Mouse (Mus musculus): ENCODE measurements around the gene Fam166b. TPM values are rescaled to one million over a fixed set of nuclear protein-coding genes. Genes with fewer than 3 reads are reported as not detected.

Fam166b gene
- polyA plus RNA-seq, 1 experiment from 2014 or later = not detected

GRCm38 (mm10) chr4:43396381-43396780 is 32.6 kb downstream of the Fam166b start:
- H3K36me3 ChIP-seq (ENCODE audit: control insufficient read depth, insufficient read depth, low read length) = no peaks in the 10 kb centered on the region
- H3K27me3 ChIP-seq (ENCODE audit: control insufficient read depth, insufficient read depth, low read length) = no peaks in the 10 kb centered on the region
- no peak overlapping the region for H3K4me3 ChIP-seq (ENCODE audit: low read depth, low read length)
- H3K27ac ChIP-seq (replicated peaks; ENCODE audit: low read depth, low read length) = no peak overlapping the region
- DNase-seq (ENCODE audit: low spot score) = no peak
- no peak overlapping the region for H3K9ac ChIP-seq (ENCODE audit: low read length)
- ATAC-seq (ENCODE audit: insufficient number of reproducible peaks, low FRiP score, low TSS enrichment, low read depth) = no peak
- WGBS = 87% methylated on average over 5 of the region's 5 CpGs
- no peaks in the 10 kb centered on the region for H3K9me3 ChIP-seq (ENCODE audit: control insufficient read depth, low read length)
- peaks cover 16% of the 10 kb centered on the region; the same call in 1 of the 2 replicates for H3K4me1 ChIP-seq (ENCODE audit: control insufficient read depth, insufficient read depth, low read length)
- H3K4me2 ChIP-seq (ENCODE audit: low read depth, severe bottlenecking) = no peak overlapping the region

DNA sequence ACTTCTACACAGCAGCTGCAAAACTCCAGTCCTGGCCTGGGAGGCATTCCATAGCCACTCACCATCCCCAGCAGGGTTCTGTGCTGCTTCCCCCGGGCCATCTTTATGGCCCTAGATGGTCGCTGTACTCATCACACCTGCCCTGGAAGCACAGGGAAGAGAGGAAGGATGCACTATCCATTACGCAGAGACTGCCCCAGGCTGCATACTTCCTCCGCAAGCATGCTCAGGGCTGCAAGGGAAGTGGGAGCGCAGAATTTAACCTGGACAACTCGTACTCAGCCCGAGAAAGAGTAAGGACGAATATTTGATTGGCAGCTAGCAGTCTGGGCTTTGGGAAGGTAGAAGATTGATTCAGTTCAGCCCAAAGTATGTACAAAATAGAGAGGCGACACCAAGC is 33.1 kb downstream of the Fam166b start:
- Histone ChIP-seq H3K4me2 (ENCODE audit: low read depth, severe bottlenecking) (no peak overlapping the region), H3K4me3 (ENCODE audit: low read depth, low read length) (no peak overlapping the region), H3K27ac (replicated peaks; ENCODE audit: low read depth, low read length) (no peak overlapping the region), H3K4me1 (ENCODE audit: control insufficient read depth, insufficient read depth, low read length) (peaks cover 10% of the 10 kb centered on the region; the same call in 1 of the 2 replicates), H3K27me3 (ENCODE audit: control insufficient read depth, insufficient read depth, low read length) (no peaks in the 10 kb centered on the region), H3K9me3 (ENCODE audit: control insufficient read depth, low read length) (no peaks in the 10 kb centered on the region), H3K9ac (ENCODE audit: low read length) (no peak overlapping the region), H3K36me3 (ENCODE audit: control insufficient read depth, insufficient read depth, low read length) (no peaks in the 10 kb centered on the region)
- WGBS = 65% methylated on average over 9 of the region's 9 CpGs
- DNase-seq (ENCODE audit: low spot score) = no peak
- ATAC-seq (ENCODE audit: insufficient number of reproducible peaks, low FRiP score, low TSS enrichment, low read depth) = no peak

DNA sequence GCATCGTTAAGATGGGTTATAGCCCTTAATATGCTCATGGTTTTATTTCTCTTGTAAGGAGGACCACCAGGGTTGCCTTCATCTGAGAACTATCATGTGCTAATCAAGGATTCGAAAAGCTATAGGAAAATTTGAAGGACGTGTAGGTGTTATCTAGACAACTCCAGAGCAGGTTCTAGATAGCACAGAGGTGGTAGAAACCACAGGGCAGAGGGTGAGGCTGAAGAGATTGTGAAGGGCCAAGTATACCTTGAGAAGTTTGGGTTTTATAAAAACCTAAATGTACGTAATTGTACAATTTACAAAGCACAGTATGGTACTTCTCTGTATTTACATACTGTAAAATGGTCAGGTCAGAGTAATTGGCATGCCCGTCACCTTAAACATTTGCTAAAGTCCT is 33.8 kb downstream of the Fam166b start:
- no peaks in the 10 kb centered on the region for H3K9me3 ChIP-seq (ENCODE audit: control insufficient read depth, low read length)
- H3K4me1 ChIP-seq (ENCODE audit: control insufficient read depth, insufficient read depth, low read length) = 0 out of 2 replicates have a peak, but pooled peaks cover 7% of the 10 kb centered on the region
- DNase-seq (ENCODE audit: low spot score) (no peak), ATAC-seq (ENCODE audit: insufficient number of reproducible peaks, low FRiP score, low TSS enrichment, low read depth) (no peak)
- no peaks in the 10 kb centered on the region for H3K36me3 ChIP-seq (ENCODE audit: control insufficient read depth, insufficient read depth, low read length)
- WGBS = 88% methylated on average over 5 of the region's 5 CpGs
- no peak overlapping the region for H3K4me2 ChIP-seq (ENCODE audit: low read depth, severe bottlenecking)
- H3K27me3 ChIP-seq (ENCODE audit: control insufficient read depth, insufficient read depth, low read length) = no peaks in the 10 kb centered on the region
- no peak overlapping the region for H3K27ac ChIP-seq (replicated peaks; ENCODE audit: low read depth, low read length)
- no peak overlapping the region for H3K9ac ChIP-seq (ENCODE audit: low read length)
- H3K4me3 ChIP-seq (ENCODE audit: low read depth, low read length) = no peak overlapping the region

DNA sequence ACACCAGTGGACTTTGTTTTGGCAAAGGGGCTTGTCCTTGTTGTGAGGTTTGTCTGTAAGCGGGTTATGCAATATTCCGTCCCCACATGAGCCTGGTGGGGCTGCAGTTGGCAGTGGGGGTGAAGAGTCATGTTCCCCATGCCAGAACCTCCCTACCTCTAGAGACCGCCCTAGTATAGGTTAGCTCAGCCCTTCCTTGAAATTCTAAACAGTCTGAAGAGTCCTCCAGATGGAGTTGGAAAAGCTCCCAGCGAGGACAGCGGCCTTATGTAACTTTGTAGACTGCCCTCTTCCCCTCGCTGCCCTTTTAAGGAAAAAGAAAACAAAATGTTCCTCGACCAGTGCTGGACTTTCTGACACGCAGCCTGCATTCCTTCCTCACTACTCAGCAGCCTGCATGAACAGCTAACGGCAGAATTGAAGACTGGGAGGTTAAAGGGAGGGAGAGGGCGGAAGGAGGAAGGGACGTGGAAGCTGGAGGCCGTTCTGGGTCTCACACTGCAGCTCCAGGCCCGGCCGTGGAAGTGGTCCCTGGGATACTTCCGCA is 34.5 kb downstream of the Fam166b start:
- Histone ChIP-seq H3K27ac (replicated peaks; ENCODE audit: low read depth, low read length) (no peak overlapping the region), H3K27me3 (ENCODE audit: control insufficient read depth, insufficient read depth, low read length) (no peaks in the 10 kb centered on the region), H3K9me3 (ENCODE audit: control insufficient read depth, low read length) (no peaks in the 10 kb centered on the region), H3K36me3 (ENCODE audit: control insufficient read depth, insufficient read depth, low read length) (no peaks in the 10 kb centered on the region), H3K4me2 (ENCODE audit: low read depth, severe bottlenecking) (no peak overlapping the region), H3K4me1 (ENCODE audit: control insufficient read depth, insufficient read depth, low read length) (0 out of 2 replicates have a peak, but pooled peaks cover 5% of the 10 kb centered on the region), H3K4me3 (ENCODE audit: low read depth, low read length) (no peak overlapping the region), H3K9ac (ENCODE audit: low read length) (no peak overlapping the region; the same call in 1 of the 2 replicates)
- DNase-seq (ENCODE audit: low spot score) (no peak), ATAC-seq (ENCODE audit: insufficient number of reproducible peaks, low FRiP score, low TSS enrichment, low read depth) (no peak)
- WGBS = 60% methylated on average over 15 of the region's 15 CpGs

DNA sequence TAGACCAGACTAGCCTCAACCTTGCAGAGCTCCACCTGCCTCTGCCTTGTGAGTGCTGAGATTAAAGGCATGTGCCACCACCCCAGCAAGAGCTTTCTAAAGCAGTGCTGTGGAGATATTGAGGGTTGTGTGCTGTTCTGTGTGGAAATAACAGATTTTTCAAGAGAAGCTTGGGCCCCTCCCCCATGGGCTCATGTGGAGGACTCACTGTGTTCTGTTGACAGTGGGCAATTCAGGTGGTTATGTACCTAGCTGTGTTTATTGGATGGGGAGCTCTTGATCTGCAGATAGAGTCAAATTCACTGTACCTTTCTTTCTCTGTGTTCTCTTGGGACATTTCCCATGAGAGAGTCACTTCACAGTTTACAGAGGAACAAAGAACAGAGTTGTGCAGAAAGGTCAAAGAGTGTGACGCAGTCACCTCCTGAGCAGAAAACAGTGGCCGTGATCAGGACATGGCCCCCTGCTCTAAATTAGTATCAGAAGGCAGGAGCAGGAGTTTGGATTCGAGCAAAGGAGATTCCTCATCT is 37.3 kb downstream of the Fam166b start:
- 79% methylated on average over 3 of the region's 3 CpGs for WGBS
- DNase-seq (ENCODE audit: low spot score) = no peak
- H3K36me3 ChIP-seq (ENCODE audit: control insufficient read depth, insufficient read depth, low read length) = no peaks in the 10 kb centered on the region
- H3K9ac ChIP-seq (ENCODE audit: low read length) = no peak overlapping the region
- no peak overlapping the region for H3K4me2 ChIP-seq (ENCODE audit: low read depth, severe bottlenecking)
- ATAC-seq (ENCODE audit: insufficient number of reproducible peaks, low FRiP score, low TSS enrichment, low read depth) = no peak
- no peak overlapping the region for H3K27ac ChIP-seq (replicated peaks; ENCODE audit: low read depth, low read length)
- H3K9me3 ChIP-seq (ENCODE audit: control insufficient read depth, low read length) = no peaks in the 10 kb centered on the region
- no peaks in the 10 kb centered on the region for H3K27me3 ChIP-seq (ENCODE audit: control insufficient read depth, insufficient read depth, low read length)
- 0 out of 2 replicates have a peak, but pooled peaks cover 2% of the 10 kb centered on the region for H3K4me1 ChIP-seq (ENCODE audit: control insufficient read depth, insufficient read depth, low read length)
- no peak overlapping the region for H3K4me3 ChIP-seq (ENCODE audit: low read depth, low read length)

DNA sequence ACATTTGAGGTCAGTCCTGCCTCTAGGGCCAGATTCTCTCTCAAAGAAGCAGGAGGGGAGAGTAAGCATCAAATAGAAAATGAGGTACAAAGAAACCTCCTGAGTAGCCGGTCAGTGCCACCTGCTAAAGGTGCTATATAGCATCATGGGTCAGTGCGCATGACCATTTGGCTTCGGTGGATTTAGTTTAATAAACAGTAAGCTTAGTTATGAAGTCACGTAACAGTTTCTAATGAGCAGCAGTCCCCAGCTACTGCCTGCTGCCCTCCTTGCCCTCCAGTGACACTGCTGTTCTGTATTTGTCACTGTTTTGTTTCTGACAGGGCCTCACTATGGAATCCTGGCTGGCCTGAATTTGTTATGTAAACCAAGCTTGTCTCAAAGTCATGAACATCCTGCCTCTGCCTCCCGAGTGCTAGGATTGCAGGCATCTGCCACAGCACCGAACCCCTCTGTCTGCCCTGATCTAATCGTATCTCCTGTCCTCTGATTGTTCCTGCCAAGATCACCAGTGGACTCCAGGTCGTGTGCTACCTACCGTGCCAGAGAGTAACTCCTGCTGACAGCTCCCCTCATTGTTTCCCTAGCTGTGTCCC is 39.0 kb downstream of the Fam166b start:
- Histone ChIP-seq H3K27ac (replicated peaks; ENCODE audit: low read depth, low read length) (no peak overlapping the region), H3K4me2 (ENCODE audit: low read depth, severe bottlenecking) (no peak overlapping the region), H3K36me3 (ENCODE audit: control insufficient read depth, insufficient read depth, low read length) (no peaks in the 10 kb centered on the region), H3K4me3 (ENCODE audit: low read depth, low read length) (no peak overlapping the region), H3K4me1 (ENCODE audit: control insufficient read depth, insufficient read depth, low read length) (0 out of 2 replicates have a peak, but pooled peaks cover 2% of the 10 kb centered on the region), H3K9ac (ENCODE audit: low read length) (no peak overlapping the region), H3K27me3 (ENCODE audit: control insufficient read depth, insufficient read depth, low read length) (no peaks in the 10 kb centered on the region), H3K9me3 (ENCODE audit: control insufficient read depth, low read length) (no peaks in the 10 kb centered on the region)
- DNase-seq (ENCODE audit: low spot score) (no peak), ATAC-seq (ENCODE audit: insufficient number of reproducible peaks, low FRiP score, low TSS enrichment, low read depth) (no peak)
- WGBS = 75% methylated on average over 9 of the region's 9 CpGs

DNA sequence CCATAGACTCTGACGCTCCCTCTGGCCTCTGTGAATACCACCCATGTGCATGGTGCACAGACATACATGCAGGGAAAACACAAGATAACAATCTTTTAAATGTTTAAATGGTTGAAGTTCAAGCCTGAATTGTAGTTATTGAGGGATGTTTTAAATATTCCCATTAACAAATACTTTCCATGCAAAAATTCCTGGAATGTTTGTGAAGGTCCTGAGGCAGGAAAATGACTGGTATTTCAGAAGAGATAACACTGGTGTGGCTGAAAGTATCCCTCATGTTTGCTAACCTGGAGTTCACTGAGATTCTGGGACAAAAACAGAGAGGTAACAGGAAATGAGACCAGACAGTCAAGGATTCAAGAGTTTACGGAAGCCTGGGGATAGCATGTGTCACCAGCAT is 39.5 kb downstream of the Fam166b start:
- H3K27me3 ChIP-seq (ENCODE audit: control insufficient read depth, insufficient read depth, low read length) = no peaks in the 10 kb centered on the region

DNA sequence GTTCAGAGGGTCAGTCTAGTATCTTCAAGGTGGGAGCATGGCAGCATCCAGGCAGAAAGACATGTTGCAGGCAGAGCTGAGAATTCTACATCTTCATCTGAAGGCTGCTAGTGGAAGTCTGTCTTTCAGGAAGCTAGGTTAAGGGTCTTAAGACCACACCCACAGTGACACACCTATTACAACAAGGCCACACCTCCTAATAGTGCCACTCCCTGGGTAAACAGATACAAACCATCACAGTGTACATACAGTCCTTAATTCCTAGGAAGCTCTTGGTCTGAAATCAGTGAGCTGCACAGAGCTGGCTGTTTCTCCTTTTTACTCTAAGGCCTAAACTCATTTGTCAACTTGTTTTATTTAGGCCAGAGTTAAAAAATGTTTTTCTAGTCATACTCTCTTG is 42.0 kb downstream of the Fam166b start:
- Histone ChIP-seq H3K36me3 (ENCODE audit: control insufficient read depth, insufficient read depth, low read length) (no peaks in the 10 kb centered on the region), H3K27me3 (ENCODE audit: control insufficient read depth, insufficient read depth, low read length) (no peaks in the 10 kb centered on the region), H3K9me3 (ENCODE audit: control insufficient read depth, low read length) (no peaks in the 10 kb centered on the region), H3K4me3 (ENCODE audit: low read depth, low read length) (no peak overlapping the region), H3K9ac (ENCODE audit: low read length) (no peak overlapping the region), H3K4me2 (ENCODE audit: low read depth, severe bottlenecking) (no peak overlapping the region), H3K27ac (replicated peaks; ENCODE audit: low read depth, low read length) (no peak overlapping the region), H3K4me1 (ENCODE audit: control insufficient read depth, insufficient read depth, low read length) (no peaks in the 10 kb centered on the region)
- DNase-seq (ENCODE audit: low spot score) (no peak), ATAC-seq (ENCODE audit: insufficient number of reproducible peaks, low FRiP score, low TSS enrichment, low read depth) (no peak)

More for the DNA sequence above, 39.5 kb downstream of the Fam166b start:
- Histone ChIP-seq H3K27ac (replicated peaks; ENCODE audit: low read depth, low read length) (no peak overlapping the region), H3K4me3 (ENCODE audit: low read depth, low read length) (no peak overlapping the region), H3K9ac (ENCODE audit: low read length) (no peak overlapping the region), H3K4me2 (ENCODE audit: low read depth, severe bottlenecking) (no peak overlapping the region), H3K4me1 (ENCODE audit: control insufficient read depth, insufficient read depth, low read length) (0 out of 2 replicates have a peak, but pooled peaks cover under 1% of the 10 kb centered on the region), H3K9me3 (ENCODE audit: control insufficient read depth, low read length) (no peaks in the 10 kb centered on the region), H3K36me3 (ENCODE audit: control insufficient read depth, insufficient read depth, low read length) (no peaks in the 10 kb centered on the region)
- DNase-seq (ENCODE audit: low spot score) = no peak
- ATAC-seq (ENCODE audit: insufficient number of reproducible peaks, low FRiP score, low TSS enrichment, low read depth) = no peak
- WGBS = 84% methylated on average over 2 of the region's 2 CpGs
